Mouse (Mus musculus) midbrain, embryonic 15.5 days (tissue): ENCODE results near the gene Fam49a. TPM values are rescaled to one million over a fixed set of nuclear protein-coding genes. Genes with fewer than 3 reads are reported as not detected.

Source experiments
- ATAC-seq: fragments of 200-750 bp; cut with Nextera tagmentation; replicated peaks from 2 replicates; pipeline ENCODE4 v1.8.0; 2017; ENCODE audit warnings: moderate TSS enrichment
- H3K27ac ChIP-seq: fragments of 300-500 bp; sonication (generic); 2 replicates; pipeline ENCODE4 v1.5.1; 2015; ENCODE audit warnings: mild to moderate bottlenecking, inconsistent platforms
- H3K27me3 ChIP-seq: fragments of 300-500 bp; sonication (generic); replicated peaks from 2 replicates; pipeline ENCODE4 v1.6.1; 2015; ENCODE audit warnings: inconsistent platforms
- H3K36me3 ChIP-seq: fragments of 300-500 bp; sonication (generic); replicated peaks from 2 replicates; pipeline ENCODE4 v1.6.1; 2015; ENCODE audit warnings: inconsistent platforms
- H3K4me1 ChIP-seq: fragments of 300-500 bp; sonication (generic); 2 replicates; pipeline ENCODE4 v1.6.1; 2015; ENCODE audit warnings: inconsistent platforms
- H3K4me2 ChIP-seq: fragments of 300-500 bp; sonication (generic); 2 replicates; pipeline ENCODE4 v1.6.1; 2015; ENCODE audit warnings: inconsistent platforms, mild to moderate bottlenecking, moderate library complexity
- H3K4me3 ChIP-seq: fragments of 300-500 bp; sonication (generic); 2 replicates; pipeline ENCODE4 v1.5.1; 2015; ENCODE audit warnings: mild to moderate bottlenecking, inconsistent platforms
- H3K9ac ChIP-seq: fragments of 300-500 bp; sonication (generic); 2 replicates; pipeline ENCODE4 v1.6.1; 2015; ENCODE audit warnings: mild to moderate bottlenecking, inconsistent platforms
- H3K9me3 ChIP-seq: fragments of 300-500 bp; sonication (generic); 2 replicates; pipeline ENCODE4 v1.6.1; 2016; ENCODE audit warnings: inconsistent platforms
- WGBS: fragments of 180-500 bp; shearing (Covaris S2); methylation state at CpG from one replicate; pipeline ENCODE4 v1.1.7; 2015; ENCODE audit warnings: mixed read lengths; 5-methylcytosine and 5-hydroxymethylcytosine counted together
- polyA plus RNA-seq: library from polyadenylated mRNA; unstranded; fragments of >200 nt; fragmentation: Nextera tagmentation; extraction: Ambion mirVana; gene quantifications from 2 replicates; pipeline ENCODE4 v1.2.1, GENCODE M21; 2015

The Fam49a gene
- polyA plus RNA-seq, 1 experiment from 2014 or later, result 48.4 TPM

DNA sequence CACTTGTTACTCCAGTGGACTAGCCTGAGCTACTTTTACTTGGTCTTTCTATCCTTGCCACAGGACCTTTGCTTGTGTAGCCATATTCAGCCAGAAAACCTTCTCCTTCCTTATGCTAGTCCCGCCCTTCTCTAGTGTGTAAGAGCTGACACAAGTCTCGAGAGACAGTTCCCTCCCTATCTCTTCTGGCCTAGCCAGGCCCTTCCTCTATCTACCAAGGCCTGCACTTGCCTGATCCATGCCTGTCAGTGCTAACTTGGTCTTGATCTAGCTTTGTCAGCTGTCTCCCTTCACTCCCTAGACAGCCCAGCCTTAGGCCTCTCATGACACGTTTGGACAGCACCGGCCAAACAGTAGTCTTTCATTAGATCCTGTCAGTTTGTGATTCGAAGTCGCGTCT lies 166.9 kb downstream of the Fam49a start:
- ATAC-seq, result no peak
- H3K4me1 ChIP-seq, result no peaks in the 10 kb centered on the region
- no peak overlapping the region for H3K9ac ChIP-seq
- 87% methylated on average over 7 of the region's 7 CpGs for WGBS
- H3K4me2 ChIP-seq, result no peak overlapping the region
- H3K4me3 ChIP-seq, result no peak overlapping the region
- no peak overlapping the region for H3K27ac ChIP-seq
- H3K27me3 ChIP-seq, result no peaks in the 10 kb centered on the region
- H3K9me3 ChIP-seq, result no peaks in the 10 kb centered on the region
- no peaks in the 10 kb centered on the region for H3K36me3 ChIP-seq
